Mouse (Mus musculus) hindbrain, embryonic 10.5 days (tissue): Measurements from ENCODE around the gene Aldh3b1. TPM values are rescaled to one million over a fixed set of nuclear protein-coding genes. Genes with fewer than 3 reads are reported as not detected.
A peak's percentile ranks its signal among the peaks of the same experiment; 100 is the strongest.

Experiments
- DNase-seq: peaks from one replicate; pipeline ENCODE4 v3.0.0-alpha.2; 2017; ENCODE audit warnings: low spot score
- H3K27ac ChIP-seq: fragments of 300-500 bp; sonication (generic); 2 replicates; pipeline ENCODE4 v1.5.1; 2016; ENCODE audit warnings: mild to moderate bottlenecking, moderate library complexity
- H3K27me3 ChIP-seq: fragments of 300-500 bp; sonication (generic); 2 replicates; pipeline ENCODE4 v1.6.1; 2016; ENCODE audit warnings: mild to moderate bottlenecking; ENCODE audit not compliant: poor library complexity, insufficient read depth, severe bottlenecking
- H3K36me3 ChIP-seq: fragments of 300-500 bp; sonication (generic); 2 replicates; pipeline ENCODE4 v1.6.1; 2016; ENCODE audit warnings: mild to moderate bottlenecking, moderate library complexity
- H3K4me1 ChIP-seq: fragments of 300-500 bp; sonication (generic); replicated peaks from 2 replicates; pipeline ENCODE4 v1.6.1; 2016; ENCODE audit warnings: mild to moderate bottlenecking
- H3K4me3 ChIP-seq: fragments of 300-500 bp; sonication (generic); 2 replicates; pipeline ENCODE4 v1.5.1; 2016; ENCODE audit warnings: mild to moderate bottlenecking, moderate library complexity
- H3K9me3 ChIP-seq: fragments of 300-500 bp; sonication (generic); 2 replicates; pipeline ENCODE4 v1.6.1; 2016; ENCODE audit warnings: mild to moderate bottlenecking, moderate library complexity
- WGBS: fragments of 180-500 bp; shearing (Covaris S2); methylation state at CpG from one replicate; pipeline ENCODE4 v1.1.7; 2016; 5-methylcytosine and 5-hydroxymethylcytosine counted together
- polyA plus RNA-seq: library from polyadenylated mRNA; unstranded; fragments of >200 nt; fragmentation: Nextera tagmentation; extraction: Ambion mirVana; gene quantifications from 2 replicates; pipeline ENCODE4 v1.2.1, GENCODE M21; 2016

The Aldh3b1 gene
- polyA plus RNA-seq, 1 experiment from 2014 or later = 0.71 TPM

DNA sequence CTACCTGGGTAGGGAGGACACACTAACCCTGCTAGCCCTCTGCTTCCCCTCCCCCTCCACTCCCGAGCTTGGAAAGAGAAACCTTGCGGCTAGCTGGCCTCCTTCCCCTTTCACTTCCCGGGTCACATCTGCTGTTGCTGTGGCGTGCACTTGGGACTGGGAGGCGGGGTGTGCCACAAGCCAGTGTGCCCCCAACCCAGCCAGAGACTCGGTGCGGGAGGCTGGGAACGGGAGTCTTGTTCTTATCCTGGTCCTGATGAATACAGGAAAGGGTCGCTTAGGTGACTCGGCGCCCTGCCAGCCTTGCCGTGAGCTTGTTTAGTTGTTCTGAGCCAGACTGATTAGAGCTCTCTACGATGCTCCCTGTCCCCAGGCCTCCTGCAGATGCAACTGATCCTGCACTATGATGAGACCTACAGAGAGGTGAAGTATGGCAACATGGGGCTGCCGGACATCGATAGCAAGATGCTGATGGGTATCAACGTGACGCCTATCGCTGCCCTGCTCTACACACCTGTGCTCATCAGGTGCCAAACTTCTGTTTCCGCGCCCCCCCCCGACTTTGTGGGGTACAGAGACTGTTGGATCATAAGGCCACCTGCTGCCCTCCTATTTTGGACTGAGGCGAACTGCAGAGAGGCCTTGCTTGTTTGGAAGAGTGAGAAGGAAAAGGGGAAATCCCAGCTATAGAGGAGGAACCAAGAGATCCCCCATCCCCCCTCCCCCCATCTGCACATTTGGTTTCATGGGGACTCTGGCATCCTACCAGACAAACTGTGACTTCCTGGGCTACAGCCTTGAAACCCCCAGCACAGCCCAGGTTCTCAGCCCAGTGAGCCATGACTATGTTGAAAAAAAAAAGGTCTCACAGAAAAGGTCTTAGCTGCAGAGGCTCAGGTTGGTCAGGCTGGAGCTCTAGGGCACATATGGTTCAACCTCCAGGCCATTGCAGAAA lies 6.6 kb upstream of the Aldh3b1 start:
- Histone ChIP-seq H3K36me3 (no peaks in the 10 kb centered on the region), H3K9me3 (no peaks in the 10 kb centered on the region), H3K27me3 (peaks cover 25% of the 10 kb centered on the region), H3K4me3 (peak overlapping the region; percentile 60), H3K4me1 (peaks cover 17% of the 10 kb centered on the region), H3K27ac (peak overlapping the region; percentile 75)
- DNase-seq = peak; percentile 56
- 8% methylated on average over 22 of the region's 22 CpGs for WGBS

DNA sequence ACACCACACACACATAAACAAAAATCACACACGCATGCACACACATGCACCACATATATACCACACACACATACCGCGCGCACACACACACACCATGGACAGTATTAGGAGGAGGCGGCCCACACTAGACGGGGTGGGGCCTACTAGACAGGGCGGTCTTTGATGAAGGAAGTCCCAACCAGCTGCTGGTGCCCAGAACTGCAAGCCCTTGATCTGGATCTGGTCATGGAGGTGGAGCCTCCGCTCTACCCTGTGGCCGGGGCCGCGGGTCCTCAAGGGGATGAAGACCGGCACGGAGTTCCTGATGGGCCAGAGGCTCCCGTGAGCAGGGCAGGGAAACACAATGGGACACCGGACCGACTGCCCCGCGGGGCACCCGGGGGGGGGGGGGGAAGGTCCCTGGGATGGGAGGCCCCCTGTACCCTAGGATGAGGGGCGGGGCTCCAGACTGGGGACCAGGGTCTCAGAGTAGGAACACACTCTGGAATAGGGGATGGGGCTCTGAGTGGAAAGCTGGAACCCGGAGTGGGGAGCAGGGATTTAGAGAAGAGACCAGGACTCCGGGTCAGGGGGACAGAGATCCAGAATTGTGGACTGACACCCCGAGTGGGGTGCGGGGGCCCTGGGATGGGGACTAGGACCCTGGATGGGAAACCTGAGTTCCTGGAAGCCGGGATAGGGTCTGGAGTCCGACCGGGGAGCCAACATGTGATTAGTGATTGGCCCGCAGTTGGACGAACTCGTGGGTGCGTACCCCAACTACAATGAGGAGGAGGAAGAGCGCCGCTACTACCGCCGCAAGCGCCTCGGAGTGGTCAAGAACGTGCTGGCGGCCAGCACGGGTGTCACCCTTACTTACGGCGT lies 5.7 kb upstream of the Aldh3b1 start, which contains the start of gene Unc93b1:
Unc93b1 (plus strand) TSS at position 155 of the 864 bp plus-strand sequence.
- 6% methylated on average over 42 of the region's 42 CpGs for WGBS
- Histone ChIP-seq H3K36me3 (no peaks in the 10 kb centered on the region), H3K4me3 (peak within 1 kb of the TSS; percentile 60), H3K27ac (peak within 1 kb of the TSS; percentile 75), H3K4me1 (peaks cover 18% of the 10 kb centered on the region), H3K27me3 (peaks cover 25% of the 10 kb centered on the region), H3K9me3 (no peaks in the 10 kb centered on the region)
- peak; percentile 69 for DNase-seq

DNA sequence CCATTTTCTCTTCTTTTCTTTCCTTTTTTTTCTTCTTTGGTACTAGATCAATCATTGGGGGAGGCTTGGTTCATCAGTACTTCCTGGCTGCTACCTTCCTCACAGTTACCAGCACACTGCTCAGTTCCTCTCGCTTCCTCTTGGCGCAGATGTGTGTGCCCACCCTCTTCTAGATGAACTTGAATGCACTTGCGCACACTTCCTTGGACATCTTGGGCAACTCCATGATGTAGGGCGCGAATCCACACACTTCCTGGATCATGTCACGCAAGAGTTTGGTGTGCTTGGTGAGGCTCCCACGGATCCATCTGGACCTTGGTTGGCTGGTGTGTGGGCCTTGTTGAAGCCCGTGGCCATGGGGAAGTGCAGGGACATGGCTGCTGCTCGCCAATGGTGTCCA lies 2.1 kb upstream of the Aldh3b1 start:
- peaks cover 34% of the 10 kb centered on the region for H3K4me1 ChIP-seq
- DNase-seq = no peak
- no peak overlapping the region for H3K4me3 ChIP-seq
- peaks cover 19% of the 10 kb centered on the region for H3K27me3 ChIP-seq
- no peak overlapping the region for H3K27ac ChIP-seq
- 90% methylated on average over 9 of the region's 9 CpGs for WGBS
- H3K36me3 ChIP-seq = no peaks in the 10 kb centered on the region
- H3K9me3 ChIP-seq = no peaks in the 10 kb centered on the region

DNA sequence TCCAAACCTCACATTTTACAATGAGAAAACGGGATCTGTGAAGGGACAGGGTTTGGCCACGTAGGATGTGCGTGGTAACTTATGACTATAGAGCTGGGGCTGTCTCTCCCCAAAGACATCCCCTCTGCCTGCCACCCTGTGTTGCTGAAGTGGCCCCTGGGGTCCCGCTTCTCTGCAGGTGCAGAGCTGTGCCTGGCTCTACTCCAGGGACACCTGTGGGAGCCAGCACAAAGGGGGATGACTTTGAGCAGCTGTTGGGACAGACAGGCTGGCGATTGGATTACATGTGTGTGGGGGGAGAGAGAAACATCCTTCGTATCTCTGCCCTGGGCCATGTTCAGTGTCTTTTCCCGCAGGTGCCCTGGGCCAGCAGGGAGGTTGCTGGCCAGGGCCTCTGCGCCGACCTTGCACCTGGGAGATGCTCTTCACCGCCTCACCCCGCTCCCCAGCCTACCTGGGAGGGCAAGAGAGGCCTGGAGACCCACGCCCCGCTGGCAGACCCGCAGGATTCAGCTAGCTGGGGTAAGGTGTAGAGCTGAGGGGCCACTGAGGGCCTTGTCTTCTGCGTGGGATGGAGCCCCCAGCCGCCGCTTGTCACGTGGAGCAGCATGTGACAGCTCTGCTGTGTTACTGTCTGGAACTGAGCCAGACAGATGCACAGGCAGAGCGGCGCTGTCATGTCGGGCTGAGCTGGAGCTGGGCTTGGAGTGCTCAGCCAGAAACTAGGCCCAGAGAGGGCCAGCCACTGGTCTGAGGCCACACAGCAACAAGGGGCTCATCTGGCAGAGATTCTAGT lies 852 bp upstream of the Aldh3b1 start:
- DNase-seq = no peak
- Histone ChIP-seq H3K36me3 (no peaks in the 10 kb centered on the region), H3K27ac (no peak overlapping the region; the same call in 1 of the 2 replicates), H3K27me3 (peaks cover 7% of the 10 kb centered on the region; the same call in 1 of the 2 replicates), H3K4me1 (peaks cover 31% of the 10 kb centered on the region), H3K9me3 (no peaks in the 10 kb centered on the region), H3K4me3 (no peak overlapping the region)
- 79% methylated on average over 21 of the region's 21 CpGs for WGBS

DNA sequence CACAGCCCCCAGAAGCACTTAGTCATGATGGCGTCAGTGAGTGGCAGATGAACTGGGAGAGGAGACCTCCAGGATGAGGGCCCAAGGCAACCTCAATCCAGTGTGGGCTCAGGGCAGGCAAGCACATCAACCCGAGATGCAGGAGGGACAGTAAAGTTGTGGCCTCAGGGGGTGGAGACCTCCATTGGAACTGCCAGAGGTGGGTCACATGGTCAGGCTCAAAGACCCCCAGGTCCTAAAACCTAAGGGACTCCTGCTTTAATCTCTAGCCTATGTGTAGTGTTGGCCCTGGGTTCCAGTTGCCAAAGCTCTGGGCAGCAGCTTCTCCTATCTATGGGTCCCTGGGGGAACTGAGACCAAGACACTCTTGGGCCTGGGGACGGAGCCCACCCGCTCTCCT lies 829 bp downstream of the Aldh3b1 start:
- H3K9me3 ChIP-seq = no peaks in the 10 kb centered on the region
- no peak for DNase-seq
- H3K27me3 ChIP-seq = no peaks in the 10 kb centered on the region
- H3K4me3 ChIP-seq = no peak overlapping the region
- H3K4me1 ChIP-seq = peaks cover 30% of the 10 kb centered on the region
- peak overlapping the region; percentile 63 for H3K27ac ChIP-seq
- H3K36me3 ChIP-seq = no peaks in the 10 kb centered on the region
- 79% methylated on average over 4 of the region's 4 CpGs for WGBS

DNA sequence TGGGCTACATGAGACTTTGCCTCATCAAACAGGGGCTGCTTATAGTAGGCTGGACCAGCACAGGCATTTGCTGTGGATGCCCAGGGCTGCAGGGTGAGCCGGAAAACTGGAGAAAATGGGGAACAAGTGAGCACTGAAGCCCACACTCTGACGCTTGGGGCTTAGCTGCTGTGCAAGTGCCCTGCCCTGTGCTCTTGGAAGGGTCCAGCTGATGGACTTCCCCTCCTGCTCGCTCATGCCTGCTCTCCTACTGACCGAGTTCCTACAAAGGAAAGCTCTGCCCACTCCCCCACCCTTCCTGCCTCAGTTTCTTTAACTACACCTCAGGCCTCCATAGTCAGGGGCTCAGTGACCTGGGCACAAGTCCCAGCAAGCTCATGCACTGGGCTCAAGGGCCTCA lies 1.6 kb downstream of the Aldh3b1 start:
- H3K4me1 ChIP-seq = peaks cover 38% of the 10 kb centered on the region
- no peaks in the 10 kb centered on the region for H3K9me3 ChIP-seq
- no peaks in the 10 kb centered on the region for H3K27me3 ChIP-seq
- H3K27ac ChIP-seq = no peak overlapping the region; the same call in 1 of the 2 replicates
- no peak for DNase-seq
- 91% methylated on average over 4 of the region's 4 CpGs for WGBS
- no peak overlapping the region for H3K4me3 ChIP-seq
- no peaks in the 10 kb centered on the region for H3K36me3 ChIP-seq

DNA sequence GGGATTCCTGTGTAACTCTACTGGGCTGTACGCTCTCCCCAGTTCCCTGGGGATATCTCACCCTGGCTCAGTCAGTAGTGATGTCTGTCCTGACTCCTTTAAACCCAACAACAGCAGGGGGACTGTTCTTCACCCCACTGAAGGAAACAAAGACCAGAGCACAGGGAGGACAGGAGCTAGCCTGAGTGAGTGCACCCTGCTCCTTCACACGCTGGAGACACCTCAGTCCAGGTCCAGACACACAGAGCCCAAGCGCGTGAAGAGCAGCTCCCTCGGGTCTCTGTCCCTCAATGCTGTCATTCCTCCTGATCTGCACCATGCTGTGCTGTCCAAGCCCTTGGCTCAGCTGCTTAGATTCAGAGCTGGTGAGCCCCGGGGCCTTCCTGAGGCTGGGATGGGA lies 2.9 kb downstream of the Aldh3b1 start:
- no peaks in the 10 kb centered on the region for H3K27me3 ChIP-seq
- peaks cover 41% of the 10 kb centered on the region for H3K4me1 ChIP-seq
- H3K4me3 ChIP-seq = no peak overlapping the region
- H3K36me3 ChIP-seq = no peaks in the 10 kb centered on the region
- DNase-seq = no peak
- H3K27ac ChIP-seq = 0 out of 2 replicates have a peak overlapping the region, but pooled peaks have one; percentile 6
- 71% methylated on average over 6 of the region's 6 CpGs for whole genome bisulfite sequencing
- no peaks in the 10 kb centered on the region for H3K9me3 ChIP-seq

DNA sequence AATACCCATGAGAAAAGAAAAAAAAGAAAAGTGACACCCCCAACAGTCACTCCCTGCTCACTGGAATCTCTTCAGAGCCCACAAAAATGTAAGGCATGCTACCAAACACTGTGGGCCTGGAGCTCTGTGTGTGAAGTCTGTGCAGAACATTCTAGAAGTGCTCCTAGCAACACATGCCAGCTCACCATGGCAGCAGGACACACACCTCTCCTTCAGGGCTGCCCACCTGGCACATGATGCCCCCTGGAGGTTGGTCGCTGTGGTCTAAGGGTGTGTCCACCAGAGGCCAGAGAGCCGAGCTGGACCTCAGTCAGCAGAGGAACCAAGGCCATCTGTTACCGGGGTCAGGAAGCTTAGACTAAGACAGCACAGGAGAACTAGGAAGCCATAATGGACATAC lies 3.3 kb downstream of the Aldh3b1 start:
- 0 out of 2 replicates have a peak overlapping the region, but pooled peaks have one; percentile 6 for H3K27ac ChIP-seq
- no peaks in the 10 kb centered on the region for H3K27me3 ChIP-seq
- no peak overlapping the region for H3K4me3 ChIP-seq
- H3K9me3 ChIP-seq = no peaks in the 10 kb centered on the region
- 69% methylated on average over 3 of the region's 3 CpGs for WGBS
- no peak for DNase-seq
- no peaks in the 10 kb centered on the region for H3K36me3 ChIP-seq
- H3K4me1 ChIP-seq = peaks cover 41% of the 10 kb centered on the region

DNA sequence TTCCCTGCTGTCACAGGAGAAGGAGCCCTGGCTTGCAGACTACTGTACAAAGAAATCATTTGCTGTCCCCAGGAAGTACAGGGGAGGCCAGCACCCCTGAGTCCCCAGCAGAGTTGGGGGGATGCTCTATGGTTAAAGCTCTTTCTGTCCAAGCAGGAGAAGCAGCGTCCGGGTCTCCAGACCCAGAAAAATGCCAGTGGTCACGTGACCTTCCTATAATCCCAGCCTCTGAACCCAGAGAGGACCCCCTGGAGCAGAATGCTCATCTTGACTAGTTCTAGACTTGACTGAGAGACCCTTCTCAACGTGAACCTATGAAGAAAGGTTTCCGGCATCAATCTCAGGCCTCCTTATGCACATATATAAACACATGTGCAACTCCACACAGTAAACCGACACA lies 3.7 kb downstream of the Aldh3b1 start:
- no peaks in the 10 kb centered on the region for H3K27me3 ChIP-seq
- no peaks in the 10 kb centered on the region for H3K9me3 ChIP-seq
- no peak overlapping the region for H3K27ac ChIP-seq
- H3K4me3 ChIP-seq = no peak overlapping the region
- WGBS = 87% methylated on average over 6 of the region's 6 CpGs
- DNase-seq = no peak
- H3K36me3 ChIP-seq = no peaks in the 10 kb centered on the region
- H3K4me1 ChIP-seq = peaks cover 41% of the 10 kb centered on the region

DNA sequence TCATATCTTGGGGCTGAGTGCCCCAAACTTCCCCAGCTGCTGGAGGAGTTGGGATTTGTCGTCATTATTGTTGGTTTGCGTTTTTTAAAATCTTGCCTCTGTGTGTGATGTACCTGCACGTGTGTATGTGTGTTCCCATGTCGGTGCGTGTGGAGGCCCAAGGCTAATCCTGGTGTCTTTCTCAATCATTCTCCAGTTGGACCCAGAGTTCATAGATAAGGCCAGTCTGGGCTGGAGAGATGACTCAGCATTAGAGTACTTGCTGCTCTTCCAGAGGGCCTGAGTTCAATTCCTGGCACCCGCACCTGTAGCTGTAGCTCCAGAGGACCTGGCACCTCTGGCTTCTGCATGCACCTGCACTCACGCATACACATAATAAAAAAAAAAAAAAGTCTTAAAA lies 4.7 kb downstream of the Aldh3b1 start:
- H3K27ac ChIP-seq = no peak overlapping the region
- WGBS = 94% methylated on average over 7 of the region's 7 CpGs
- no peak overlapping the region for H3K4me3 ChIP-seq
- no peaks in the 10 kb centered on the region for H3K9me3 ChIP-seq
- no peaks in the 10 kb centered on the region for H3K27me3 ChIP-seq
- H3K36me3 ChIP-seq = no peaks in the 10 kb centered on the region
- H3K4me1 ChIP-seq = peaks cover 39% of the 10 kb centered on the region
- DNase-seq = no peak

DNA sequence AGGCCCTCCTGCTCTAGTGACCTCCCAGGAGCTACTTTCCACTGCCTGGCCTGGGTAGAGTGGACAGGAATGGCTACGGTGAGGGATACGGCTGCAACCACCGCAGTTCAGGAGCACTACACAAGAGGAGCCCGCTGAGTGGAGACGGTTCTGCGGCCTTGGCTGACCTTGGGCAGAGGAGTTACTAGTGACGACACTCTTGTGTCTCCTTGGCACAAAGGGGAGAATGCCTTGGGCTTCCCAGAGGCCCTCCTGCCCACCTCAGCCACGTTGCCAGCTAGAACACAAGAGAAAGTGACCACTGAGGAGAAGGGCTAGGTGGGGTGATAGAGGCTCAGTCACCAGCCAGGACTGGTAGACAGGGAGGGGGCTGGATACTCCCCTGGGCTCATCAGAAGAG lies 5.4 kb downstream of the Aldh3b1 start:
- Histone ChIP-seq H3K27me3 (no peaks in the 10 kb centered on the region), H3K4me1 (peaks cover 37% of the 10 kb centered on the region), H3K4me3 (no peak overlapping the region), H3K36me3 (no peaks in the 10 kb centered on the region), H3K9me3 (no peaks in the 10 kb centered on the region), H3K27ac (peak overlapping the region; percentile 62)
- 82% methylated on average over 8 of the region's 8 CpGs for WGBS
- no peak for DNase-seq

DNA sequence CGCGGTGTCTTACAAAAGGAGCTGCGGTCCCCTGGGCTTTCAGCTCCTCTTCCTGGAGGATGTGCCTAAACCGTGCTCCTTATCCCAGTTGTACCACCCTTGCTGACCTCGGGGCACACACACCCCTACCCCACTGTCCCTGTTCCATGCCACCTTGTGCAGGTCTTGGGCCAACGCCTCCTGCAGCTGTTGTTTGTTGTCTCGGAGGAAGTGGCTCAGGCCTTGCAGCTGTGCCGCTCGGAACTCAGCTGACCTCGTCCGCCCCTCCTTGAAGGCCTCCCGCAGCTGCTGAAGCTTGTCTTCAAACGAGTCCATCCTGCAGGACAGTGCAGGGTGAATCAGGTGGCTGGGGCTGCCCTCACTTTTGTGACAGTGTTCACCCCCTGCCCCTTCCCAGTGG lies 6.0 kb downstream of the Aldh3b1 start:
- Histone ChIP-seq H3K4me1 (peaks cover 38% of the 10 kb centered on the region), H3K9me3 (no peaks in the 10 kb centered on the region), H3K4me3 (no peak overlapping the region), H3K36me3 (no peaks in the 10 kb centered on the region), H3K27ac (peak overlapping the region; percentile 62), H3K27me3 (no peaks in the 10 kb centered on the region)
- 50% methylated on average over 13 of the region's 13 CpGs for WGBS
- DNase-seq = peak; percentile 29
